Mouse (Mus musculus): ENCODE measurements at regions not wholly inside any gene's neighbourhood (a gene's known extent, or its start where the extent isn't known, plus 50 kb on each side); places are given as distances from the start of the nearest gene placed in this dataset.

DNA sequence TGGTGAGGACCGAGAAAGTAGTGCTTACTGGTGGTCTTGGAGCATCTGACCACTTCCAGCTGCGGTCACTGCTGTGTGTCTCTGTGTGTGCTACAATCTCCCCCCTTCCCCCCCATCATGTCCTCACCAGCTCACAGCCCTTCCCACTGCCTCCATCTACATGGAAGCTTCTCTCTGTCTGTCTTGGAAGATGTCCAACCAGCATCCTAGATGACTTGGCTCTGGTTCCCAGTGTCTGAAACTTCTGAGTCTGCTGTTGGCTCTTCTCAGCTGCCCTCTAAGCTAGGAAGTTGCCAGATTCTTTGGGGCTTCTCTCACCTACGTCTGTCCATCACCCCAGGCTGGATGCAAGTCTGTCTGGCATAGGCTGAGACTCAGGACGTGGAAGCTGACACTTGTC is 244.3 kb downstream of the Cdh26 start:
- no peak overlapping the region for H3K27ac ChIP-seq (ENCODE audit: insufficient read depth, low read length)
- H3K4me1 ChIP-seq (ENCODE audit: control insufficient read depth, insufficient read depth, low read length), result no peaks in the 10 kb centered on the region
- TF ChIP-seq POLR2A (IDR thresholded peaks at IDR 0.05; ENCODE audit: low read depth, low read length), result no peak
- no peak for TF ChIP-seq CTCF (IDR thresholded peaks at IDR 0.05; ENCODE audit: borderline replicate concordance, insufficient read depth, low read length)
- no peak overlapping the region for H3K4me3 ChIP-seq (ENCODE audit: insufficient read depth, low read length)

DNA sequence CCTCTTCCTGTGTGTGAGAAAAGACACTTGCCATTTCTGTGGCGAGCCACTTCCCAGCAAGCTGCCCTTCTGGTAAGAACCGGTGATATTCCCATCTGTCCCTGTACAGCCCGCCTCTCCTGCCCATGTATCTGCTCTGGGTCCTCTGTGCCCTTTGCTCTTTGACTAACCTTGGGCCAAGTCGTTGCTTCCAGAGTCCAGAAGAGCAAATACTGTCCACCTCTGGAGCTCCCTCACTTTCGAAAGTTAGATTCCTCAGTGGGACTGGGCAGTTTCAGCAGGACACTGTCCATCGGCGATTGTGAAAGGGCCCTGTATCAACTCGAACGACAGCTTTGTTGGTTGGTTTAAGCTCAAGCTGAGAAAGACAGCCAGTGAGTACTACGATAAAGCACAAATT is 246.6 kb downstream of the Cdh26 start:
- Histone ChIP-seq H3K27ac (ENCODE audit: insufficient read depth, low read length) (no peak overlapping the region), H3K4me3 (ENCODE audit: insufficient read depth, low read length) (no peak overlapping the region), H3K4me1 (ENCODE audit: control insufficient read depth, insufficient read depth, low read length) (no peaks in the 10 kb centered on the region)
- TF ChIP-seq CTCF (IDR thresholded peaks at IDR 0.05; ENCODE audit: borderline replicate concordance, insufficient read depth, low read length), result no peak
- no peak for TF ChIP-seq POLR2A (IDR thresholded peaks at IDR 0.05; ENCODE audit: low read depth, low read length)

DNA sequence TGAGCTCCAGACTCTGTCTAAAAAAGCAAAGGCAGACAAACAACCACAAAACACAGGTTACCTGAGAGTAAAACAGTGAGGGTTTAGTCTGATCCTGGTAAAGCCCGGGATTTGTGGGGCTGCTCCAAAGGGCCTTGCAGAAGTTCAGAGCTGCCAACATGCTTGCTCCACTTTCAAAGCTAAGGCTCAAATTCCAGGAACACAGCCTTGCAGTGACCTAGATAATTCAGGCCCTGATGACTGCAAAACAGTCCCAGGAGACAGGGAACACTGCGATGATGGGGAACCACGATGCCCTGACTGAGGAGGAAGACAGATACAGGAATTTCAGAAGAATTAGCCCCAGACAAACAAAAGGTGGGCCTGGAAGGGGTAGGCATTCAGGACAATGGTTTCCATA is 250.0 kb downstream of the Cdh26 start:
- Histone ChIP-seq H3K27ac (ENCODE audit: insufficient read depth, low read length) (no peak overlapping the region), H3K4me3 (ENCODE audit: insufficient read depth, low read length) (no peak overlapping the region), H3K4me1 (ENCODE audit: control insufficient read depth, insufficient read depth, low read length) (no peaks in the 10 kb centered on the region)
- TF ChIP-seq POLR2A (IDR thresholded peaks at IDR 0.05; ENCODE audit: low read depth, low read length), result no peak
- TF ChIP-seq CTCF (IDR thresholded peaks at IDR 0.05; ENCODE audit: borderline replicate concordance, insufficient read depth, low read length), result no peak

DNA sequence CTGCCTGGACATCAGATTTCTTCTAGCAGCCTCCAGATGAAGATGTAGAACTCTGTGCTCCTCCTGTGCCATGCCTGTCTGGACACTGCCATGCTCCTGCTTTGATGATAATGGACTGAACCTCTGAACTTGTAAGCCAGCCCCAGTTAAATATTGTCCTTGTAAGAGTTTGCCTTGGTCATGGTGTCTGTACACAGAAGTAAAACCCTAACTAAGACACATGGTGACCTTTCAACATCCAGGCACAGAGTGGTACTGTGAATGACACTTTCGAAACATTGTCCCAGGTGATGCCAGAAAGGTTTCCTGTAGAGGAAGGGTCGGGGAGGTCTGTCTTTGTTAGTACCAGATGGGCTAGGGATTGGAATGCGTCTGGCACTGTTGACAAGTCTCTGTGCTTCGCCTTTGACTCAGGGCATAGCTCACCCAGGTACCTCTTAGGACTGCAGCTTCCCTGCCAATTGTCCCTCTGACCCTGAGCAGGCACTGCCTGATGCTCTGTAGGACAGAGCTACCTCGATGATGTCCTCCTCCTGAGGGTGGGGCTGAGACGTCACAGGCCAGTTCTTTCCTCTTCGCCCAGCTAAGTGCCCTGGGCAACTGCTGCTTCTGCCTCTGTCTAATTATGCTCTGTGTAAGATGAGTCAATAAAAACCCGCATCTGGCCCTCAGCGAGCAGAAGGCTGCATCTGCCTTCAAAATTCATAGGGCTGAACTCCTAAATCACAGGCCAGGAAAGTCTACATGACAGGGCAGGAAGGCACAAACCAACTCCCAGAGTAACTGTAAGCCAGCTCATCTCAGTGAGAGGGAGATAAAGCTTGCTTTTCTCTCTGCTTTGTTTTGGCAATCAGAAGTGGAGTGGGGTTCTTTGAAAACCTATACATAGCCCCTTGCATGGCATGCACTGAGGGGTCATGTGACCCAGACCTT is 254.0 kb downstream of the Cdh26 start:
- Histone ChIP-seq H3K4me1 (ENCODE audit: control insufficient read depth, insufficient read depth, low read length) (no peaks in the 10 kb centered on the region), H3K4me3 (ENCODE audit: insufficient read depth, low read length) (no peak overlapping the region), H3K27ac (ENCODE audit: insufficient read depth, low read length) (no peak overlapping the region)
- TF ChIP-seq POLR2A (IDR thresholded peaks at IDR 0.05; ENCODE audit: low read depth, low read length) (no peak), CTCF (IDR thresholded peaks at IDR 0.05; ENCODE audit: borderline replicate concordance, insufficient read depth, low read length) (no peak)

GRCm38 (mm10) chr2:178685211-178685610 is 254.9 kb downstream of the Cdh26 start:
- no peak overlapping the region for H3K27ac ChIP-seq (ENCODE audit: insufficient read depth, low read length)
- H3K4me1 ChIP-seq (ENCODE audit: control insufficient read depth, insufficient read depth, low read length), result no peaks in the 10 kb centered on the region
- no peak overlapping the region for H3K4me3 ChIP-seq (ENCODE audit: insufficient read depth, low read length)
- TF ChIP-seq POLR2A (IDR thresholded peaks at IDR 0.05; ENCODE audit: low read depth, low read length) (no peak), CTCF (IDR thresholded peaks at IDR 0.05; ENCODE audit: borderline replicate concordance, insufficient read depth, low read length) (no peak)

DNA sequence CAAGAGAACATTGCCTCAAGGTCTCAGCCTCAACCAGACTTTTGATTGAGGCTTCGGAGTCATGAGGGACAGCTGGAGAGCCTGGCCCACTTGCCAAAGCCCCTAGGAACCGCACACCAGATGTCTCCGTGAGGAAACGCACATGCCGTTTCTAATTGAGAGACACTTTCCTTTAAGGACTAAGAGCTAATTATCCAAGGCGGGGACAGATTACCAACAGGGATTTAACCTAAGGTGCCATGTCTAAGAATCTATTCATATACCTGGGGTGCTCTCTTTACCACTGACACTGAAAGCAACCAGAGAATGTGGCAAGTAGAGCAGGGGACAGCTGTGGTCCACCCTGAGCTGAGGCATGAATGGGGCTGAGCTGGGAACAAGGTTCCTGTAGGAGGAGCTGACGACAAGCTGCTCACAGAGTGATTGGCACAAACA is 255.9 kb downstream of the Cdh26 start:
- Histone ChIP-seq H3K4me3 (ENCODE audit: insufficient read depth, low read length) (no peak overlapping the region), H3K27ac (ENCODE audit: insufficient read depth, low read length) (no peak overlapping the region), H3K4me1 (ENCODE audit: control insufficient read depth, insufficient read depth, low read length) (peaks cover under 1% of the 10 kb centered on the region; the same call in 1 of the 2 replicates)
- no peak for TF ChIP-seq POLR2A (IDR thresholded peaks at IDR 0.05; ENCODE audit: low read depth, low read length)
- TF ChIP-seq CTCF (IDR thresholded peaks at IDR 0.05; ENCODE audit: borderline replicate concordance, insufficient read depth, low read length), result no peak

DNA sequence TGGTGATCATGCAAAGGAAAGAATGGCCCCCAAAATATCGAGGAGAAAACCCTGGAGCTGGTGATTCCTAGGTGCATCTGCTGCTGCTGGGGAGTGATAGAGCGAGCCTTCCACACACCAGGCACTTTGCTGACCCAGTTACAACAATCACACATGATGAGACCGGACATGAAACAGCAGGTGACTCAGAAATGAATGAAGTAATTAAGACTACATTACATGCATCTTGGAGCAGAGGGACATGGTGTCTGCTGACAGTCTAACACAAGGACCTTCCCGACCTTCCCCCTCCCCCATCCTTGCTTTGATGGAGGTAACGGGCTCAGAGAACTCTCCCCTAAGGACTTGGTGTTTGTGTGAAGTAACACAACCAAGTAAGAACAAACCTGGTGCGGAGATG is 258.3 kb downstream of the Cdh26 start:
- Histone ChIP-seq H3K4me1 (ENCODE audit: control insufficient read depth, insufficient read depth, low read length) (peaks cover 3% of the 10 kb centered on the region; the same call in 1 of the 2 replicates), H3K27ac (ENCODE audit: insufficient read depth, low read length) (no peak overlapping the region), H3K4me3 (ENCODE audit: insufficient read depth, low read length) (no peak overlapping the region)
- TF ChIP-seq CTCF (IDR thresholded peaks at IDR 0.05; ENCODE audit: borderline replicate concordance, insufficient read depth, low read length), result no peak
- TF ChIP-seq POLR2A (IDR thresholded peaks at IDR 0.05; ENCODE audit: low read depth, low read length), result no peak

- Histone ChIP-seq H3K4me1 (ENCODE audit: control insufficient read depth, insufficient read depth, low read length) (peaks cover 3% of the 10 kb centered on the region; the same call in 1 of the 2 replicates), H3K27ac (ENCODE audit: insufficient read depth, low read length) (no peak overlapping the region), H3K4me3 (ENCODE audit: insufficient read depth, low read length) (no peak overlapping the region)
- TF ChIP-seq CTCF (IDR thresholded peaks at IDR 0.05; ENCODE audit: borderline replicate concordance, insufficient read depth, low read length) (no peak), POLR2A (IDR thresholded peaks at IDR 0.05; ENCODE audit: low read depth, low read length) (no peak)
Observed at GRCm38 (mm10) chr2:178691190-178691864, 261.0 kb downstream of the Cdh26 start.

DNA sequence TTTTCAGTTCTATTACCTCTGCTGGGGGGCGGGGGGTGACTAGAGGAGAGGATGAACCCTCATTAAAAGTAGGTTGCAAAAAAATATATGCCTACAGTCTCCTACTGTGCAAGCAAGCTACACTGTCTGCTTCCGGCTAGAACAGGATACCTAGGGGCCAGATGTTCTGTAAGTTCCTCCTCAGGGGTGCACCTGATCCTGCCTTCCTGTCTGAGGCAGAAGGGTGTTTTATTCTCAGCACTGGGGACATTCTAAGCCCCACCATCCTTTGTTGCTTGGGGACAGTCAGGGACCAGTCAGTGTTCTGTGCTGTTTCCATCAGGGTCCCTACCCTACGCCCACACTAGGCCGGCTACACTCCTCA is 261.5 kb downstream of the Cdh26 start:
- TF ChIP-seq CTCF (IDR thresholded peaks at IDR 0.05; ENCODE audit: borderline replicate concordance, insufficient read depth, low read length) (no peak), POLR2A (IDR thresholded peaks at IDR 0.05; ENCODE audit: low read depth, low read length) (no peak)
- no peak overlapping the region for H3K4me3 ChIP-seq (ENCODE audit: insufficient read depth, low read length)
- H3K27ac ChIP-seq (ENCODE audit: insufficient read depth, low read length), result no peak overlapping the region
- peaks cover 3% of the 10 kb centered on the region; the same call in 1 of the 2 replicates for H3K4me1 ChIP-seq (ENCODE audit: control insufficient read depth, insufficient read depth, low read length)

DNA sequence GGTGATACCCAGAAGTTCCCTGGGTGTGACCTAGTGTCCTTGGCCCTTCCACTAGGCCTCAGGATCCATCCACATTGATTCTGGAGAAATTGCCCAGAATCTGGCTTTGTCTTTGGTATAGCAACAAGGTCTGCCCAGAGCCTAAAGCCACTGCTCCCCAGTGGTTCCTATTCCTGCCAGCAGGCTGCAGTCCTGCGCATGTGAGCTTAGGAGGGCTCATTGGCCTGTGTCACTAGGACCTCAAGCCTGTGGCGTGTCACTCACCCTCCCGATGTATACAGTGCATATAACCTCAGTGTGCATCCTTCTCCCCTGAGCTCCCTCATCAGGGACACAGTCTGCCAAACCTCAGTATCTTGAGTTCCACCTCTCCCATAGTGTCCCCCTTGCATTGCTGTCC is 261.9 kb downstream of the Cdh26 start:
- TF ChIP-seq POLR2A (IDR thresholded peaks at IDR 0.05; ENCODE audit: low read depth, low read length) (no peak), CTCF (IDR thresholded peaks at IDR 0.05; ENCODE audit: borderline replicate concordance, insufficient read depth, low read length) (no peak)
- Histone ChIP-seq H3K4me1 (ENCODE audit: control insufficient read depth, insufficient read depth, low read length) (peaks cover 3% of the 10 kb centered on the region; the same call in 1 of the 2 replicates), H3K4me3 (ENCODE audit: insufficient read depth, low read length) (no peak overlapping the region), H3K27ac (ENCODE audit: insufficient read depth, low read length) (no peak overlapping the region)

All from embryonic fibroblast, embryonic 13.5 days (primary cell).